Mouse (Mus musculus): ENCODE results near the gene Pde4b. TPM values are rescaled to one million over a fixed set of nuclear protein-coding genes. Genes with fewer than 3 reads are reported as not detected.

Pde4b gene
- polyA plus RNA-seq, 1 experiment from 2014 or later = 44.5 TPM

GRCm38 (mm10) chr4:102623789-102624611 is 536.7 kb downstream of the Pde4b start:
- H3K4me3 ChIP-seq (ENCODE audit: low read depth, low read length) = no peak overlapping the region
- H3K4me2 ChIP-seq (replicated peaks; ENCODE audit: low read depth, low read length) = no peak overlapping the region
- ATAC-seq = peak; percentile 67
- TF ChIP-seq CTCF (IDR thresholded peaks at IDR 0.05) = no peak
- peak; percentile 70 for TF ChIP-seq EP300 (IDR thresholded peaks at IDR 0.05)
- no peaks in the 10 kb centered on the region for H3K9me3 ChIP-seq (ENCODE audit: low read length)
- H3K27me3 ChIP-seq (replicated peaks; ENCODE audit: insufficient read depth, low read length) = no peaks in the 10 kb centered on the region
- 22% methylated on average over 4 of the region's 4 CpGs for WGBS
- peak; percentile 59 for DNase-seq (ENCODE audit: low spot score)
- H3K9ac ChIP-seq (replicated peaks; ENCODE audit: low read depth) = no peak overlapping the region
- no peaks in the 10 kb centered on the region for H3K36me3 ChIP-seq (ENCODE audit: insufficient read depth, low read length)
- H3K27ac ChIP-seq (ENCODE audit: low read length) = peak overlapping the region; percentile 34
- peaks cover 8% of the 10 kb centered on the region; the same call in 1 of the 2 replicates for H3K4me1 ChIP-seq (ENCODE audit: insufficient read depth, low read depth, low read length)

GRCm38 (mm10) chr4:102624937-102625336 is 537.6 kb downstream of the Pde4b start:
- Histone ChIP-seq H3K4me2 (replicated peaks; ENCODE audit: low read depth, low read length) (no peak overlapping the region), H3K9ac (replicated peaks; ENCODE audit: low read depth) (no peak overlapping the region), H3K27me3 (replicated peaks; ENCODE audit: insufficient read depth, low read length) (no peaks in the 10 kb centered on the region), H3K4me3 (ENCODE audit: low read depth, low read length) (no peak overlapping the region), H3K27ac (ENCODE audit: low read length) (peak overlapping the region; percentile 54; the same call in 1 of the 2 replicates), H3K36me3 (ENCODE audit: insufficient read depth, low read length) (no peaks in the 10 kb centered on the region), H3K9me3 (ENCODE audit: low read length) (no peaks in the 10 kb centered on the region), H3K4me1 (ENCODE audit: insufficient read depth, low read depth, low read length) (peaks cover 8% of the 10 kb centered on the region; the same call in 1 of the 2 replicates)
- WGBS = 55% methylated on average over 8 of the region's 8 CpGs
- DNase-seq (ENCODE audit: low spot score) (peak; percentile 50), ATAC-seq (peak; percentile 75)
- TF ChIP-seq EP300 (IDR thresholded peaks at IDR 0.05) = no peak
- no peak; the same call in 1 of the 2 replicates for TF ChIP-seq CTCF (IDR thresholded peaks at IDR 0.05)

- Histone ChIP-seq H3K36me3 (ENCODE audit: insufficient read depth, low read length) (no peaks in the 10 kb centered on the region), H3K27ac (ENCODE audit: low read length) (no peak overlapping the region; the same call in 1 of the 2 replicates), H3K27me3 (replicated peaks; ENCODE audit: insufficient read depth, low read length) (no peaks in the 10 kb centered on the region), H3K4me1 (ENCODE audit: insufficient read depth, low read depth, low read length) (peaks cover 8% of the 10 kb centered on the region; the same call in 1 of the 2 replicates), H3K4me3 (ENCODE audit: low read depth, low read length) (no peak overlapping the region), H3K9ac (replicated peaks; ENCODE audit: low read depth) (no peak overlapping the region), H3K9me3 (ENCODE audit: low read length) (no peaks in the 10 kb centered on the region), H3K4me2 (replicated peaks; ENCODE audit: low read depth, low read length) (no peak overlapping the region)
- WGBS = 43% methylated on average over 4 of the region's 4 CpGs
- DNase-seq (ENCODE audit: low spot score) (no peak), ATAC-seq (no peak)
- TF ChIP-seq EP300 (IDR thresholded peaks at IDR 0.05) (no peak), CTCF (IDR thresholded peaks at IDR 0.05) (no peak)
These were observed 540.5 kb downstream of the Pde4b start for GRCm38 (mm10) chr4:102627799-102628198.

- no peak for TF ChIP-seq EP300 (IDR thresholded peaks at IDR 0.05)
- no peak for TF ChIP-seq CTCF (IDR thresholded peaks at IDR 0.05)
- peaks cover 7% of the 10 kb centered on the region; the same call in 1 of the 2 replicates for H3K4me1 ChIP-seq (ENCODE audit: insufficient read depth, low read depth, low read length)
- DNase-seq (ENCODE audit: low spot score) = no peak
- no peak overlapping the region for H3K4me3 ChIP-seq (ENCODE audit: low read depth, low read length)
- H3K9me3 ChIP-seq (ENCODE audit: low read length) = no peaks in the 10 kb centered on the region
- no peaks in the 10 kb centered on the region for H3K36me3 ChIP-seq (ENCODE audit: insufficient read depth, low read length)
- 45% methylated on average over 4 of the region's 4 CpGs for WGBS
- H3K9ac ChIP-seq (replicated peaks; ENCODE audit: low read depth) = no peak overlapping the region
- no peak for ATAC-seq
- H3K27ac ChIP-seq (ENCODE audit: low read length) = no peak overlapping the region
- no peaks in the 10 kb centered on the region for H3K27me3 ChIP-seq (replicated peaks; ENCODE audit: insufficient read depth, low read length)
- H3K4me2 ChIP-seq (replicated peaks; ENCODE audit: low read depth, low read length) = no peak overlapping the region
These were observed 542.3 kb downstream of the Pde4b start for GRCm38 (mm10) chr4:102629621-102630020.

- ATAC-seq = no peak
These were observed 542.9 kb downstream of the Pde4b start for GRCm38 (mm10) chr4:102630261-102630660.

GRCm38 (mm10) chr4:102631624-102632023 is 544.3 kb downstream of the Pde4b start:
- H3K9ac ChIP-seq (replicated peaks; ENCODE audit: low read depth) = no peak overlapping the region
- H3K36me3 ChIP-seq (ENCODE audit: insufficient read depth, low read length) = no peaks in the 10 kb centered on the region
- H3K9me3 ChIP-seq (ENCODE audit: low read length) = no peaks in the 10 kb centered on the region
- DNase-seq (ENCODE audit: low spot score) = peak; percentile 21
- H3K27ac ChIP-seq (ENCODE audit: low read length) = no peak overlapping the region
- no peak overlapping the region for H3K4me3 ChIP-seq (ENCODE audit: low read depth, low read length)
- no peak for ATAC-seq
- 60% methylated on average over 3 of the region's 3 CpGs for WGBS
- TF ChIP-seq CTCF (IDR thresholded peaks at IDR 0.05) (no peak), EP300 (IDR thresholded peaks at IDR 0.05) (no peak)
- H3K27me3 ChIP-seq (replicated peaks; ENCODE audit: insufficient read depth, low read length) = no peaks in the 10 kb centered on the region
- peaks cover 20% of the 10 kb centered on the region; the same call in 1 of the 2 replicates for H3K4me1 ChIP-seq (ENCODE audit: insufficient read depth, low read depth, low read length)
- H3K4me2 ChIP-seq (replicated peaks; ENCODE audit: low read depth, low read length) = no peak overlapping the region

More at GRCm38 (mm10) chr4:102630261-102630660, 542.9 kb downstream of the Pde4b start:
- Histone ChIP-seq H3K9ac (replicated peaks; ENCODE audit: low read depth) (no peak overlapping the region), H3K4me3 (ENCODE audit: low read depth, low read length) (no peak overlapping the region), H3K27me3 (replicated peaks; ENCODE audit: insufficient read depth, low read length) (no peaks in the 10 kb centered on the region), H3K27ac (ENCODE audit: low read length) (0 out of 2 replicates have a peak overlapping the region, but pooled peaks have one; percentile 20), H3K36me3 (ENCODE audit: insufficient read depth, low read length) (no peaks in the 10 kb centered on the region), H3K4me2 (replicated peaks; ENCODE audit: low read depth, low read length) (no peak overlapping the region), H3K9me3 (ENCODE audit: low read length) (no peaks in the 10 kb centered on the region), H3K4me1 (ENCODE audit: insufficient read depth, low read depth, low read length) (peaks cover 12% of the 10 kb centered on the region; the same call in 1 of the 2 replicates)
- WGBS = 30% methylated on average over 6 of the region's 6 CpGs
- peak; percentile 26 for DNase-seq (ENCODE audit: low spot score)
- TF ChIP-seq EP300 (IDR thresholded peaks at IDR 0.05) (no peak), CTCF (IDR thresholded peaks at IDR 0.05) (no peak)

All from lung, postnatal 0 days (tissue).